Mouse (Mus musculus) E14TG2a.4 (cell line): ENCODE data around the gene Gosr1.
"Not testable (repeated sequence)": the region's sequence is repeated elsewhere in the genome, so short reads cannot be mapped to it uniquely, and the experiment has no call there.

Experiments
- CTCF ChIP-seq: conservative IDR thresholded peaks from 2 replicates; pipeline ENCODE4 v1.5.1; 2014; ENCODE audit warnings: low read length
- NANOG ChIP-seq: IDR thresholded peaks from 2 replicates; pipeline ENCODE4 v1.6.1; 2014; ENCODE audit warnings: borderline replicate concordance, low read length, mixed read lengths
- POU5F1 ChIP-seq: IDR thresholded peaks from 2 replicates; pipeline ENCODE4 v1.6.1; 2014; ENCODE audit warnings: low read length, borderline replicate concordance

DNA sequence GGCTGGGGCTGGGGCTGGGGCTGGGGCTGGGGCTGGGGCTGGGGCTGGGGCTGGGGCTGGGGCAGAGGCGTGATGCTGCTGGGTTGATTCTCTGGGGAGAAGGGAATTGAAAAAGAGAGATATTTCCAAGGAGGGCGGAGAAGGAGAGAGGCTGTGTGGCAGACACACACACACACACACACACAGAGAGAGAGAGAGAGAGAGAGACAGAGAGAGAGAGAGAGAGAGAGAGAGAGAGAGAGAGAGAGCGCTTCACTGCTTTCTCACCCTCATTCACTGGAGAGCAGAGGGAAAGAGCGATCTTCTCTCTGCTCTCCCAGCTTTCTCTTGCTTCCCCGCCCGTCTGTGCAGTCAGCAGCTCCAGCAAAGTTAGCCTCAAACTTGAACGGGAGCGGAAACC lies 83.9 kb downstream of the Gosr1 start, which contains the start of gene Trarg1:
- TF ChIP-seq CTCF, NANOG, POU5F1: not testable (repeated sequence)
